ENCODE assay signal across 10 mouse cellular contexts in genomic region chr2:72499782-72500411, GRCm38 (mm10). TPM values are rescaled to one million over a fixed set of nuclear protein-coding genes. Genes with fewer than 3 reads are reported as not detected.
DNase-seq lines count a peak whose midpoint lies in the region; ATAC-seq and TF ChIP-seq lines count a peak whose summit lies in the region.
"Had no signal": no experiment of that assay in that cellular context is flagged by ENCODE, and none has a peak within 500 bp of the region (broad histone marks: within the 10 kb centered on the region; RNA-seq: fewer than 3 reads in every experiment).

No protein-coding gene starts in this region.

- no peak for TF ChIP-seq CTCF in heart, adult 2 months (IDR thresholded peaks at IDR 0.05)
- TF ChIP-seq CTCF in layer of hippocampus, adult 2 months (conservative IDR thresholded peaks at IDR 0.05): no peak
- no peak for TF ChIP-seq CTCF in lung, postnatal 0 days (IDR thresholded peaks at IDR 0.05)

- TF ChIP-seq EP300 in heart, adult 2 months (IDR thresholded peaks at IDR 0.05; ENCODE audit: insufficient read depth, low read depth, low read length): no peak
- no peak for TF ChIP-seq EP300 in lung, postnatal 0 days (IDR thresholded peaks at IDR 0.05)

- H3K4me1 ChIP-seq in heart, embryonic 15.5 days (replicated peaks): peaks cover 5% of the 10 kb centered on the region; the same call in 1 of the 2 replicates
- no peaks in the 10 kb centered on the region for H3K4me1 ChIP-seq in heart, adult 2 months (ENCODE audit: control insufficient read depth, insufficient read depth, low read length)
- H3K4me1 ChIP-seq in embryonic facial prominence, embryonic 14.5 days (ENCODE audit: control insufficient read depth, insufficient read depth, low read length): peaks cover 5% of the 10 kb centered on the region; the same call in 1 of the 2 replicates
- H3K4me1 ChIP-seq in hindbrain, embryonic 16.5 days (ENCODE audit: control insufficient read depth, insufficient read depth, low read depth, low read length): peaks cover 5% of the 10 kb centered on the region
- H3K4me1 ChIP-seq in lung, postnatal 0 days (ENCODE audit: insufficient read depth, low read depth, low read length): no peaks in the 10 kb centered on the region

- peaks cover 8% of the 10 kb centered on the region; the same call in 1 of the 2 replicates for H3K27me3 ChIP-seq in heart, embryonic 15.5 days
- H3K27me3 ChIP-seq in heart, adult 2 months (ENCODE audit: control insufficient read depth, insufficient read depth, low read length): no peaks in the 10 kb centered on the region
- 0 out of 2 replicates have a peak, but pooled peaks cover 5% of the 10 kb centered on the region for H3K27me3 ChIP-seq in embryonic facial prominence, embryonic 14.5 days (replicated peaks; ENCODE audit: control insufficient read depth, insufficient read depth, low read length)
- peaks cover 5% of the 10 kb centered on the region for H3K27me3 ChIP-seq in hindbrain, embryonic 16.5 days (replicated peaks; ENCODE audit: control insufficient read depth, insufficient read depth, low read length)
- no peaks in the 10 kb centered on the region for H3K27me3 ChIP-seq in lung, postnatal 0 days (replicated peaks; ENCODE audit: insufficient read depth, low read length)

- no peaks in the 10 kb centered on the region for H3K36me3 ChIP-seq in heart, embryonic 15.5 days
- no peaks in the 10 kb centered on the region for H3K36me3 ChIP-seq in heart, adult 2 months (ENCODE audit: control insufficient read depth, insufficient read depth, low read length)
- no peaks in the 10 kb centered on the region for H3K36me3 ChIP-seq in embryonic facial prominence, embryonic 14.5 days (ENCODE audit: control insufficient read depth, insufficient read depth, low read length)
- H3K36me3 ChIP-seq in hindbrain, embryonic 16.5 days (ENCODE audit: control insufficient read depth, insufficient read depth, low read length): no peaks in the 10 kb centered on the region
- H3K36me3 ChIP-seq in lung, postnatal 0 days (ENCODE audit: insufficient read depth, low read length): no peaks in the 10 kb centered on the region

- H3K9me3 ChIP-seq in heart, embryonic 15.5 days (replicated peaks): no peaks in the 10 kb centered on the region
- no peaks in the 10 kb centered on the region for H3K9me3 ChIP-seq in embryonic facial prominence, embryonic 14.5 days (ENCODE audit: control insufficient read depth, low read length)
- no peaks in the 10 kb centered on the region for H3K9me3 ChIP-seq in hindbrain, embryonic 16.5 days (ENCODE audit: control insufficient read depth, low read length)
- no peaks in the 10 kb centered on the region for H3K9me3 ChIP-seq in lung, postnatal 0 days (ENCODE audit: low read length)

- H3K27ac ChIP-seq in heart, embryonic 15.5 days: no peak overlapping the region
- no peak overlapping the region for H3K27ac ChIP-seq in heart, adult 2 months
- no peak overlapping the region for H3K27ac ChIP-seq in embryonic facial prominence, embryonic 14.5 days (replicated peaks; ENCODE audit: low read depth, low read length)
- H3K27ac ChIP-seq in hindbrain, embryonic 16.5 days (ENCODE audit: low read depth, low read length): no peak overlapping the region
- H3K27ac ChIP-seq in layer of hippocampus, adult 2 months: no peak overlapping the region
- H3K27ac ChIP-seq in lung, postnatal 0 days (ENCODE audit: low read length): no peak overlapping the region

- no peak overlapping the region for H3K9ac ChIP-seq in heart, embryonic 15.5 days
- H3K9ac ChIP-seq in heart, adult 2 months (ENCODE audit: low read depth, low read length): no peak overlapping the region
- no peak overlapping the region for H3K9ac ChIP-seq in embryonic facial prominence, embryonic 14.5 days (ENCODE audit: low read depth, low read length)
- H3K9ac ChIP-seq in hindbrain, embryonic 16.5 days (ENCODE audit: low read depth, low read length): no peak overlapping the region
- H3K9ac ChIP-seq in lung, postnatal 0 days (replicated peaks; ENCODE audit: low read depth): no peak overlapping the region

- H3K4me2 ChIP-seq in heart, embryonic 15.5 days: peak overlapping the region; percentile 56; the same call in 1 of the 2 replicates
- H3K4me2 ChIP-seq in embryonic facial prominence, embryonic 14.5 days (ENCODE audit: low read depth, low read length): peak overlapping the region; percentile 49
- peak overlapping the region; percentile 55 for H3K4me2 ChIP-seq in hindbrain, embryonic 16.5 days (ENCODE audit: low read length)
- H3K4me2 ChIP-seq in lung, postnatal 0 days (replicated peaks; ENCODE audit: low read depth, low read length): no peak overlapping the region

- WGBS in heart, embryonic 15.5 days: 39% methylated on average over 8 of the region's 8 CpGs
- 52% methylated on average over 8 of the region's 8 CpGs for WGBS in heart, adult 2 months
- 22% methylated on average over 8 of the region's 8 CpGs for WGBS in embryonic facial prominence, embryonic 14.5 days
- WGBS in hindbrain, embryonic 16.5 days: 10% methylated on average over 8 of the region's 8 CpGs
- WGBS in lung, postnatal 0 days: 44% methylated on average over 7 of the region's 8 CpGs

- no peak for TF ChIP-seq POLR2A in heart, adult 2 months (IDR thresholded peaks at IDR 0.05; ENCODE audit: insufficient read depth, low read depth, low read length)

- H3K4me3 ChIP-seq in heart, embryonic 15.5 days: no peak overlapping the region
- no peak overlapping the region for H3K4me3 ChIP-seq in heart, adult 2 months
- H3K4me3 ChIP-seq in embryonic facial prominence, embryonic 14.5 days (ENCODE audit: low read depth, low read length): peak overlapping the region; percentile 11; the same call in 1 of the 2 replicates
- no peak overlapping the region for H3K4me3 ChIP-seq in hindbrain, embryonic 16.5 days (ENCODE audit: low read length)
- H3K4me3 ChIP-seq in layer of hippocampus, adult 2 months: no peak overlapping the region
- H3K4me3 ChIP-seq in lung, postnatal 0 days (ENCODE audit: low read depth, low read length): no peak overlapping the region

- H3K79me2 ChIP-seq in heart, adult 2 months (replicated peaks; ENCODE audit: control insufficient read depth, insufficient read depth, low read length): no peaks in the 10 kb centered on the region

- intact Hi-C loops in heart, adult 2 months (cut with DNase I): no loop called here

- no peak for DNase-seq in heart, adult 2 months
- DNase-seq in embryonic facial prominence, embryonic 14.5 days (ENCODE audit: low spot score): no peak
- DNase-seq in neural tube, embryonic 10.5 days (ENCODE audit: extremely low spot score, low spot score): peak; percentile 32
- DNase-seq in layer of hippocampus, adult 2 months (ENCODE audit: low spot score in 2 of 2): no peak
- DNase-seq in lung, postnatal 0 days (ENCODE audit: low spot score): no peak
- no peak for DNase-seq in adrenal gland, adult 18-20 months (ENCODE audit: low spot score in 2 of 2)
- DNase-seq: gastrocnemius, postnatal 36 days; kidney, postnatal 4 days had no signal

- ATAC-seq in heart, embryonic 15.5 days (replicated peaks; ENCODE audit: insufficient number of reproducible peaks, insufficient read depth, low FRiP score, low read depth): no peak
- ATAC-seq in embryonic facial prominence, embryonic 14.5 days (ENCODE audit: low read depth): no peak
- ATAC-seq in hindbrain, embryonic 16.5 days: no peak
- ATAC-seq in lung, postnatal 0 days: no peak

RNA-seq across cellular contexts. Expression of gene Cdca7, which starts 23.9 kb away (rescaled TPM):
- 33.7 and 59.8 TPM in 2 replicates for polyA plus RNA-seq in heart, embryonic 15.5 days (2015; fragmentation: Nextera tagmentation; extraction: Ambion mirVana)
- 1 to 10 TPM; 1.2 to 1.9 TPM for total RNA-seq in heart, adult 2 months (2021)
- 2.3 and 2.5 TPM in 2 replicates for polyA plus RNA-seq in heart, adult 2 months (2012; rRNA removed)
- 81.5 and 99.4 TPM in 2 replicates for polyA plus RNA-seq in embryonic facial prominence, embryonic 14.5 days (2014; fragmentation: Nextera tagmentation; extraction: Ambion mirVana)
- polyA plus RNA-seq in hindbrain, embryonic 16.5 days (2015; fragmentation: Nextera tagmentation; extraction: Ambion mirVana): 17.3 and 22.1 TPM in 2 replicates
- 1 to 10 TPM; 3.1 to 9.1 TPM for total RNA-seq in layer of hippocampus, adult 2 months (2021)
- 11.8 and 12.5 TPM in 2 replicates for polyA plus RNA-seq in lung, postnatal 0 days (2015; fragmentation: Nextera tagmentation; extraction: Ambion mirVana)
- total RNA-seq in adrenal gland, adult 18-20 months (2021): 1 to 10 TPM; 2.0 to 2.8 TPM
